Mouse (Mus musculus) spleen, adult 18-20 months (tissue): Measurements from ENCODE around the gene C4b.

Source experiments
- DNase-seq, 2 experiments: peaks; one replicate each; pipeline ENCODE4 v3.0.0; 2022; ENCODE audit warnings: mixed read lengths in 2 of 2

Gene C4b

DNA sequence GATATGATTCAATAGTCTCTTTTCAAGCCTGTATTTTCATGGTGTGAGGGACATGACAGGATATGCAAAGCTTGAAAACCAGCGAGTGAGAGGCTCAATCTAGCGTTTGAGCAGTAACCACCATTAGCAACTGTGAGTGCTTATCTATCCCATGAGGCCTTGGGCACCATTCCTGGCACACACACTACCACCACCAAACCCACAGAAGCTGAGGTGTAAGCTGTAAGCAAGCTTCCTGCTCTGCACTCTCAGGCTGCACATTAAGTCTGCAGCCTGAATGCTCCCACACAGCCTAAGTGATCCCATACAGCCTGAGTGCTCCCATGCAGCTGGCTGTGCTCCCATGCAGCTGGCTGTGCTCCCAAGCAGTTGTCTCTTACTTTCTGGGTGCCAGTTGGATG lies 43.0 kb downstream of the C4b start:
- no peak for DNase-seq

GRCm38 (mm10) chr17:34699575-34700408 lies 43.9 kb downstream of the C4b start:
- DNase-seq, result no peak

GRCm38 (mm10) chr17:34692906-34693305 lies 50.8 kb downstream of the C4b start:
- DNase-seq, result peak in 1 of 2 experiments; percentile 18

DNA sequence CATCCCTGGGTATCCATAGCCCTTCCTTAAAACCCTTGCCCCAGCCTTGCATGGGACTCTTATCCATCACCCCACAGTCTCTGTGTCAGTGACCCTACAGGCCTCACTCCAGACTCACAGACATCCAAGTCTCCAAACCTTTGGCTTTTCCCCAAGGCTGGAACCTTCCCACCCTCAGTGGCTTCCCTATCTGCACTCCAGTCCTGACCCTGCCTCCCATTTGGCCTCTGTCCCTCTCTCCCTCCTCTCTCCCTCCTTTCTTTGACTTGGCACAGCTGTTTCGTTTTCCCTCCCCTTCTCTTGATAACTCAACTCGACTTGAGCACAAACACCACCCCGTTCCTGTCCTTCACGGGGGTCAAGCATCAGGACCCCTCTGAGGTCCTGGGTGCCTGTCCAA lies 53.2 kb downstream of the C4b start:
- no peak for DNase-seq

DNA sequence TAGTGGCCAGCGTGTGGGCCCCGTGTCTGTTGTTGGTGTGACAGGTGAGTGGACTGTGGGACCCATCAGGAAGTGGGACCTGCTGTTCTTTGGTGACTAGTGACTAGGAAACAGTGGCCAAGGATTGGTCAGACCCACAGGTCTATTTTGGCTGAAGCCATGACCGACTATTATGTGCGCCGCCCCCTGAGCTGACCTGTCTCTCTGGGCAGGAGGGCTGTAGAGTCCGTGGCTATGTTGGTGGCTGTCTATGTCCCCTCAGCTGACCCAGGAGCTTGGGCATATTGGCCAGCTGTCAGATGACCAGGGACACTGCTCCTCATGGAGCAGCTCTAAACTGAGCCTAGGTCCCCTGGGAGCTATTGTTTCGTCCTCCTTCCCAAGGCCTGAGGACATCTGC lies 54.8 kb downstream of the C4b start:
- no peak for DNase-seq

DNA sequence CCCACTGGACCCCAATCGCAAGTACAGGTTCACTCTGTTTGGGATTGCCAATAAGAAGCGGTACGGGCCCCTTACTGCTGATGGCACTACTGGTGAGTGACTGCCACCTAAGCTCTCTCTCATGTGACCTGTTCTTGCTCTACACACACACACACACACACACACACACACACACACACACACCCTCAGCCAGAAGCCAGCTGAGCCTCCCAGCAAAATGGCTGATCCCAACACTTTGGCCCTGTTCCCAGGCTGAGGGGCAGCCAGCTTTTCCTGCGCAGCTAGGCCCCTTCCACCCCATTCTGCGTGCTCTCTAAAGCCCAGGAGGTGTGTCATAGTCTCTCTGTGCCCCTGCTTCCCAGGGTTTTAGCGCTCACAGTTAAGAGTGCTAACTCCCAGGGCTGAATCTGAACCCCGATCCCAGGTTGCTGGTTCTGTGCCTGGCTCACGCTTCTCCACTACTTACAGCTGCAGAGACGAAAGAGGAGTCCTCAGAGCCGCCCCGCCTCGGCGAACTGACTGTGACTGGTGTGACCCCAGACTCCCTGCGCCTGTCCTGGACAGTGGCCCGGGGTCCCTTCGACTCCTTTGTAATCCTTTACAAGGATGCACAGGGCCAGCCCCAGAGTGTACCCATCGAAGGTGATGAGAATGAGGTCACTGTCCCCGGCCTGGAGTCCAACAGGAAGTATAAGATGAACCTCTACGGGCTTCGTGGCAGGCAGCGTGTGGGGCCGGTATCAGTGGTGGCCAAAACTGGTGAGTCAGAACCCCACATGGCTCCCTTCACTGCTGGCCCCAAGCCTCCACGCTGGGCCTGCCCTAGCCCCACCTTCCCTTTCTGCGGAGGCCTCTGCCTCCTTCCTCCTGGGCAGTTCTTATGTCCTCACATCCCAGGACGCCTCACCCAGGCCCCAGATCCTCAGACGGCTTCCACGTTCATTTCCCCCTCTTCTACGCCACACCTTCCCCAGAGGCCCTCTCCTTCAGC lies 58.3 kb downstream of the C4b start:
- DNase-seq, result no peak

GRCm38 (mm10) chr17:34684253-34684893 lies 59.3 kb downstream of the C4b start:
- DNase-seq, result no peak

- no peak for DNase-seq
Observed at GRCm38 (mm10) chr17:34683686-34684220, 59.9 kb downstream of the C4b start.

DNA sequence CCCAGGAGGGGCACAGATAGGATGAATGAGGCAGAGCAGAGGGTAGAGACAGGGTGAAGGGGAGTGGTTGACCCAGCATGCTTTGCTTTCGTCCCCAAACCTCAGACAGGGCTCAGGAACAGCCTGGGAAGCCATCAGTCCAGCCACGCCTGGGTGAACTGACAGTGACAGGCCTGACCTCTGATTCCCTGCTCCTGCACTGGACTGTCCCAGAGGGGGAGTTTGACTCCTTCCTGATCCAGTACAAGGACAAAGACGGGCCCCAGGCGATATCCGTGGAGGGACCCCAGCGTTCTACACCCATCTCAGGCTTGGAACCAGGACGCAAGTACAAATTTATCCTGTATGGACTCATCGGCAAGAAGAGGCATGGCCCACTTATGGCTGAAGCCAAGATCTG lies 60.5 kb downstream of the C4b start:
- no peak for DNase-seq

DNA sequence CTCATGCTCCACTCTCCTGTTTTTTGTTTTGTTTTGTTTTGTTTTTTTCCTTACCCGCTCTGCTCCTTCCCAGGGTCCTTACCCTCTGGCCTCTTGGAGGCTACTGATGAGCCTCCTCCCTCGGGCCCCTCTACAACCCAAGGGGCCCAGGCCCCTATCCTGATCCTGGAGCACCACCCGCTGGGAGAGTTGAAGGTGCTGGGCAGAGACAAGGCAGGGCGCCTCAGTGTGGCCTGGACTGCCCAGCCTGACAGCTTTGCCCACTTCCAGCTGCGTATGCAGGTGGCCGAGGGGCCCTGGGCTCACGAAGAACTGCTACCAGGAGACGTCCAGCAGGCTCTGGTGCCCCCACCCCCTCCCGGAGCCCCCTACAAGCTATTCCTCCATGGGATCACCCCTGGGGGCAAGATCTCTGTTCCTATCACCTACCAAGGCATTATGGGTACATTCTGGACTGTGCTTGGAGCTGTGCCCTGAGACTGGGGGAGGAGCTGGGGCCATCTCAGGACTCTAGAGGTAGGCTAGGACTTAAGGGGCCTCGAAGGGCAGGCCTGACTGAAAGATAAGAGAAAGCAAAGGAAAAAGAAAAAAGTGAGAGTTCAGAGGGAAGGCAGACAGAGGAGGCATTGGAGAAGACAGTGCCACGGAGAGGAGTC lies 61.7 kb downstream of the C4b start:
- no peak for DNase-seq

- DNase-seq, result no peak
Observed at GRCm38 (mm10) chr17:34681132-34681571, 62.5 kb downstream of the C4b start.

- no peak for DNase-seq
Observed at GRCm38 (mm10) chr17:34680621-34681020, 63.1 kb downstream of the C4b start.

GRCm38 (mm10) chr17:34680191-34680590 lies 63.5 kb downstream of the C4b start:
- DNase-seq, result no peak
